Mouse (Mus musculus) forebrain, embryonic 15.5 days (tissue): Measurements from ENCODE around the gene Wdr47. TPM values are rescaled to one million over a fixed set of nuclear protein-coding genes. Genes with fewer than 3 reads are reported as not detected.

Experiments used
- ATAC-seq: fragments of 200-750 bp; cut with Nextera tagmentation; replicated peaks from 2 replicates; pipeline ENCODE4 v1.8.0; 2017; ENCODE audit warnings: mild to moderate bottlenecking, moderate TSS enrichment, moderate library complexity
- H3K27ac ChIP-seq: fragments of 300-500 bp; sonication (generic); replicated peaks from 2 replicates; pipeline ENCODE4 v1.5.1; 2015; ENCODE audit warnings: mild to moderate bottlenecking, inconsistent platforms
- H3K27me3 ChIP-seq: fragments of 300-500 bp; sonication (generic); 2 replicates; pipeline ENCODE4 v1.6.1; 2015; ENCODE audit warnings: inconsistent platforms
- H3K36me3 ChIP-seq: fragments of 300-500 bp; sonication (generic); 2 replicates; pipeline ENCODE4 v1.6.1; 2015; ENCODE audit warnings: mild to moderate bottlenecking, inconsistent platforms
- H3K4me1 ChIP-seq: fragments of 300-500 bp; sonication (generic); 2 replicates; pipeline ENCODE4 v1.6.1; 2015; ENCODE audit warnings: inconsistent platforms
- H3K4me2 ChIP-seq: fragments of 300-500 bp; sonication (generic); replicated peaks from 2 replicates; pipeline ENCODE4 v1.6.1; 2015; ENCODE audit warnings: mild to moderate bottlenecking, inconsistent platforms
- H3K4me3 ChIP-seq: fragments of 300-500 bp; sonication (generic); 2 replicates; pipeline ENCODE4 v1.5.1; 2015; ENCODE audit warnings: mild to moderate bottlenecking, inconsistent platforms
- H3K9ac ChIP-seq: fragments of 300-500 bp; sonication (generic); replicated peaks from 2 replicates; pipeline ENCODE4 v1.6.1; 2015; ENCODE audit warnings: mild to moderate bottlenecking, inconsistent platforms
- H3K9me3 ChIP-seq: fragments of 300-500 bp; sonication (generic); 2 replicates; pipeline ENCODE4 v1.6.1; 2016; ENCODE audit warnings: inconsistent platforms
- WGBS: fragments of 180-500 bp; shearing (Covaris S2); methylation state at CpG from one replicate; pipeline ENCODE4 v1.1.7; 2015; ENCODE audit warnings: mixed read lengths; 5-methylcytosine and 5-hydroxymethylcytosine counted together
- polyA plus RNA-seq: library from polyadenylated mRNA; unstranded; fragments of >200 nt; fragmentation: Nextera tagmentation; extraction: Ambion mirVana; gene quantifications from 2 replicates; pipeline ENCODE4 v1.2.1, GENCODE M21; 2015

Wdr47 gene
- polyA plus RNA-seq, 1 experiment from 2014 or later, result 115 TPM

- Histone ChIP-seq H3K27me3 (no peaks in the 10 kb centered on the region), H3K4me1 (peaks cover 38% of the 10 kb centered on the region), H3K4me3 (peak within 1 kb of the TSS; percentile 69), H3K4me2 (peak within 1 kb of the TSS; percentile 77), H3K9ac (peak within 1 kb of the TSS; percentile 79), H3K36me3 (no peaks in the 10 kb centered on the region), H3K9me3 (no peaks in the 10 kb centered on the region), H3K27ac (peak within 1 kb of the TSS; percentile 82)
- WGBS, result 1% methylated on average over 42 of the region's 42 CpGs
- ATAC-seq, result peak; percentile 98
Observed at GRCm38 (mm10) chr3:108571443-108572294, 19.4 kb upstream of the Wdr47 start, which contains the start of gene Taf13. Taf13 (plus strand) TSS chr3:108571698.

- no peaks in the 10 kb centered on the region for H3K36me3 ChIP-seq
- no peak overlapping the region for H3K27ac ChIP-seq
- WGBS, result 55% methylated on average over 18 of the region's 18 CpGs
- H3K4me1 ChIP-seq, result peaks cover 38% of the 10 kb centered on the region
- H3K4me2 ChIP-seq, result peak overlapping the region; percentile 77
- H3K27me3 ChIP-seq, result no peaks in the 10 kb centered on the region
- H3K9ac ChIP-seq, result peak overlapping the region; percentile 79
- no peak for ATAC-seq
- peak overlapping the region; percentile 69 for H3K4me3 ChIP-seq
- H3K9me3 ChIP-seq, result no peaks in the 10 kb centered on the region
Observed at GRCm38 (mm10) chr3:108572309-108573010, 18.6 kb upstream of the Wdr47 start.

- H3K4me2 ChIP-seq, result no peak overlapping the region
- H3K4me3 ChIP-seq, result no peak overlapping the region
- no peak overlapping the region for H3K9ac ChIP-seq
- H3K4me1 ChIP-seq, result peaks cover 25% of the 10 kb centered on the region
- H3K27me3 ChIP-seq, result no peaks in the 10 kb centered on the region
- no peak for ATAC-seq
- 90% methylated on average over 5 of the region's 5 CpGs for WGBS
- no peak overlapping the region for H3K27ac ChIP-seq
- H3K9me3 ChIP-seq, result no peaks in the 10 kb centered on the region
- 0 out of 2 replicates have a peak, but pooled peaks cover 1% of the 10 kb centered on the region for H3K36me3 ChIP-seq
Observed at GRCm38 (mm10) chr3:108574018-108574417, 17.1 kb upstream of the Wdr47 start.

GRCm38 (mm10) chr3:108584580-108584979 lies 6.5 kb upstream of the Wdr47 start:
- H3K27me3 ChIP-seq, result no peaks in the 10 kb centered on the region
- H3K4me3 ChIP-seq, result no peak overlapping the region
- no peaks in the 10 kb centered on the region for H3K36me3 ChIP-seq
- no peak overlapping the region for H3K9ac ChIP-seq
- 0 out of 2 replicates have a peak, but pooled peaks cover 3% of the 10 kb centered on the region for H3K4me1 ChIP-seq
- WGBS, result 83% methylated on average over 4 of the region's 4 CpGs
- H3K9me3 ChIP-seq, result no peaks in the 10 kb centered on the region
- no peak for ATAC-seq
- no peak overlapping the region for H3K4me2 ChIP-seq
- no peak overlapping the region for H3K27ac ChIP-seq

- ATAC-seq, result no peak
Observed at GRCm38 (mm10) chr3:108588446-108588845, 2.6 kb upstream of the Wdr47 start.

GRCm38 (mm10) chr3:108591530-108592522 lies 747 bp downstream of the Wdr47 start:
- Histone ChIP-seq H3K27ac (peak overlapping the region; percentile 97), H3K27me3 (no peaks in the 10 kb centered on the region), H3K4me1 (peaks cover 19% of the 10 kb centered on the region), H3K4me3 (peak overlapping the region; percentile 99), H3K9me3 (no peaks in the 10 kb centered on the region), H3K36me3 (no peaks in the 10 kb centered on the region), H3K9ac (peak overlapping the region; percentile 99), H3K4me2 (peak overlapping the region; percentile 75)
- ATAC-seq, result peak; percentile 82
- WGBS, result under 1% methylated on average over 57 of the region's 61 CpGs

More at GRCm38 (mm10) chr3:108588446-108588845, 2.6 kb upstream of the Wdr47 start:
- H3K36me3 ChIP-seq, result no peaks in the 10 kb centered on the region
- H3K9ac ChIP-seq, result no peak overlapping the region
- H3K9me3 ChIP-seq, result no peaks in the 10 kb centered on the region
- H3K4me1 ChIP-seq, result peaks cover 14% of the 10 kb centered on the region
- no peak overlapping the region for H3K4me2 ChIP-seq
- no peaks in the 10 kb centered on the region for H3K27me3 ChIP-seq
- WGBS, result 34% methylated on average over 2 of the region's 2 CpGs
- no peak overlapping the region for H3K27ac ChIP-seq
- no peak overlapping the region for H3K4me3 ChIP-seq

GRCm38 (mm10) chr3:108608906-108609305 lies 17.8 kb downstream of the Wdr47 start:
- 74% methylated on average over 3 of the region's 3 CpGs for WGBS
- H3K27ac ChIP-seq, result no peak overlapping the region
- H3K4me1 ChIP-seq, result peaks cover 3% of the 10 kb centered on the region; the same call in 1 of the 2 replicates
- H3K4me3 ChIP-seq, result no peak overlapping the region
- ATAC-seq, result no peak
- H3K9ac ChIP-seq, result no peak overlapping the region
- H3K27me3 ChIP-seq, result no peaks in the 10 kb centered on the region
- peaks cover 29% of the 10 kb centered on the region for H3K36me3 ChIP-seq
- H3K4me2 ChIP-seq, result no peak overlapping the region
- no peaks in the 10 kb centered on the region for H3K9me3 ChIP-seq

- Histone ChIP-seq H3K36me3 (peaks cover 49% of the 10 kb centered on the region), H3K4me2 (no peak overlapping the region), H3K4me1 (no peaks in the 10 kb centered on the region), H3K27ac (no peak overlapping the region), H3K27me3 (no peaks in the 10 kb centered on the region), H3K9ac (no peak overlapping the region), H3K4me3 (no peak overlapping the region), H3K9me3 (no peaks in the 10 kb centered on the region)
- 88% methylated on average over 5 of the region's 5 CpGs for WGBS
- ATAC-seq, result no peak
Observed at GRCm38 (mm10) chr3:108634761-108635160, 43.7 kb downstream of the Wdr47 start.

GRCm38 (mm10) chr3:108639412-108639811 lies 48.3 kb downstream of the Wdr47 start:
- no peaks in the 10 kb centered on the region for H3K9me3 ChIP-seq
- H3K27me3 ChIP-seq, result no peaks in the 10 kb centered on the region
- no peak overlapping the region for H3K9ac ChIP-seq
- no peak for ATAC-seq
- peaks cover 65% of the 10 kb centered on the region for H3K36me3 ChIP-seq
- H3K4me3 ChIP-seq, result no peak overlapping the region
- 61% methylated on average over 4 of the region's 4 CpGs for WGBS
- no peak overlapping the region for H3K27ac ChIP-seq
- no peaks in the 10 kb centered on the region for H3K4me1 ChIP-seq
- H3K4me2 ChIP-seq, result no peak overlapping the region

- H3K9me3 ChIP-seq, result no peaks in the 10 kb centered on the region
- WGBS, result 90% methylated on average over 4 of the region's 4 CpGs
Observed at GRCm38 (mm10) chr3:108640998-108641397, 49.9 kb downstream of the Wdr47 start.

GRCm38 (mm10) chr3:108644856-108645255 lies 53.8 kb downstream of the Wdr47 start:
- no peak overlapping the region for H3K9ac ChIP-seq
- no peak overlapping the region for H3K27ac ChIP-seq
- H3K4me2 ChIP-seq, result no peak overlapping the region
- H3K27me3 ChIP-seq, result no peaks in the 10 kb centered on the region
- H3K4me1 ChIP-seq, result no peaks in the 10 kb centered on the region
- H3K4me3 ChIP-seq, result no peak overlapping the region
- ATAC-seq, result no peak
- peaks cover 43% of the 10 kb centered on the region for H3K36me3 ChIP-seq
- WGBS, result 90% methylated on average over 3 of the region's 3 CpGs
- no peaks in the 10 kb centered on the region for H3K9me3 ChIP-seq

More at GRCm38 (mm10) chr3:108640998-108641397, 49.9 kb downstream of the Wdr47 start:
- no peak for ATAC-seq
- no peak overlapping the region for H3K4me2 ChIP-seq
- peaks cover 65% of the 10 kb centered on the region for H3K36me3 ChIP-seq
- H3K4me3 ChIP-seq, result no peak overlapping the region
- no peak overlapping the region for H3K27ac ChIP-seq
- H3K27me3 ChIP-seq, result no peaks in the 10 kb centered on the region
- H3K9ac ChIP-seq, result no peak overlapping the region
- no peaks in the 10 kb centered on the region for H3K4me1 ChIP-seq
